Mouse (Mus musculus): ENCODE measurements around the gene Gm7714. TPM values are rescaled to one million over a fixed set of nuclear protein-coding genes. Genes with fewer than 3 reads are reported as not detected.

Gm7714 gene
- total RNA-seq (2023): not detected in 2 replicates

DNA sequence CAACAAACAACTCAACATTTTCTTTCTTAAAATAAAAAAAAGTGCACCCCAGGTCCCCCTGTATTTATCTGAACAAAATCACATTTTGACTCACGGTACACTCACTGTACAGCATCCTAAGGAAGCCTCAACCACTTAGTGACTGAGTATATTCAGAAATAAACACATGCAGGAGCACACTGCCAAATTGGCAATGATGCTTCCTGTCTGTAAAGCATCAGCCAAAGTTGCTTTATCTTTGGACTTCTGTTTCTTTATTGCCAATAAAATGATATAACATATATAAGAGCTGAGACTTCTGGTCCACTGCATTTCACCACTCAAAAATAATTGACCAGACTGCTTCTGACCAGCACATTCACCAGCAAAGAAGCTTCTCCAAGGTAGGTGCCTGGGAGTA, at the start of gene Gm7714:
Gene Gm7714, plus strand, starts transcription at position 301 of the 400 bp plus-strand sequence.

DNA sequence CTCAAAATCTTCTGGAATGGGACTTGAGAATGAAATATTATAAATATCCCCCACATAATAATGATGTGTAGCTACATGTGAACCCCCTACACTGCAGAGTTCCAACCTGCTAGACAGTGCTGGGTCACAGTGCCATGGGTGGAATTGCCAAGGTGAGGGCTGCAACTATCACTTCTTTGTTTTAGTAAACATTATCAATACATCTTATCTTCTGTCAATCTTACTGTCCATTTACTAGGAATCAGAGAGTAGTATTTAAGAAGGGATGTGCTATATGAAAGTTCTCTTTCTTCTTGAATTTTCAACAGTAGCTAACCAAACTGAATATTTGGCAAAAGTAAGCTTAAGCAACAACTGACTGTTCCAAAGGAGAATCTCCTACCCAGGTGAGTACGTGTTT, 48.3 kb downstream of the Gm7714 start, which contains the start of gene Prol1:
Gene Prol1, plus strand, starts transcription at position 301 of the 400 bp plus-strand sequence.

Other genes starting within 250 kb of the Gm7714 start
- not detected in 2 replicates for gene Smr2, start 182.4 kb upstream of the Gm7714 start, total RNA-seq (2023)
- not detected in 2 replicates for gene Gm11116, start 157.4 kb upstream of the Gm7714 start, total RNA-seq (2023)
- gene Gm11115, start 114.8 kb upstream of the Gm7714 start, total RNA-seq (2023): not detected in 2 replicates
- not detected in 2 replicates for gene Prol1, start 48.4 kb downstream of the Gm7714 start, total RNA-seq (2023)
- gene Amtn, start 107.2 kb downstream of the Gm7714 start, total RNA-seq (2023): not detected in 2 replicates
- gene Ambn, start 187.1 kb downstream of the Gm7714 start, total RNA-seq (2023): not detected in 2 replicates
- not detected in 2 replicates for gene Enam, start 219.1 kb downstream of the Gm7714 start, total RNA-seq (2023)

Measured in neutrophil, adult 65 days (primary cell).